Mouse (Mus musculus): Measurements from ENCODE around the gene Ddx49.

Ddx49 gene

GRCm38 (mm10) chr8:70316511-70317504, 14.5 kb upstream of the Ddx49 start:
- no peak for DNase-seq (ENCODE audit: extremely low read depth, low read depth)

DNA sequence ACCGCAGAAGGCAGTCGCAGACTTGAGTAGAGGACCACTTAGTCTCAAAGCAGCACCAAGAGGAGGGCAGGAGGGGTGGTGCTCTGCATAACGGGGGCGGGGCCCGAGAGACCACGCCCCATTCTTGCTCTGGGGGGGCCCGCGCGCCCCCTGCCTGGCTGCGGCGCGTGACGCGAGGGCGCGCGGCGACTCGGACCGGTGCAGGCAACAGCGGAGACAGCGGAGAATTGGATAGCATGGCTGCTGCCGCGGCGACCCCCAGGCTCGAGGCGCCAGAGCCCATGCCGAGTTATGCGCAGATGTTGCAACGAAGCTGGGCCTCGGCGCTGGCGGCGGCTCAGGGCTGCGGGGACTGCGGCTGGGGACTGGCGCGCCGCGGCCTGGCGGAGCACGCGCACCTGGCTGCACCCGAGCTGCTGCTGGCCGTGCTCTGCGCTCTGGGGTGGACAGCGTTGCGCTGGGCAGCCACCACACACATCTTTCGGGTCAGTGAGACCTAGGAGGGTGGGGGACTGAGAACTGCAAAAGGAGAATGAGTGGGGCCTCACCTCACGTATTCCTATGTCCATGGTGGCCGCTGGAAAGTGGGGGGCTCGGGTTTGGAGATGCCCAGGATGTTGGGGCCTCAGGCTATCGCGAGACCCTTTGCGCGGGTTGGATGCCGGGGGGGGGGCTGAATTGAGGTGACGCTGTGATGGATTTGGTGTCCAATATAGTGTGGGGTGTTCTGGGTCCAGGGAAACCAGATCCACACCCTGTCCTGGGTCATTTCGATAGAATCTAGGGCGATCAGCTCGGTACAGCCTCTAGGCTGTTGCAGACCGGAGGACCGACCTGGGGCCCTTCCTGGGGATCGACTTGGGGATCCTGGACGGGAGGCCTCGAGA, 13.6 kb upstream of the Ddx49 start, which contains the start of gene Cers1:
Cers1 (plus strand) TSS at position 152 of the 887 bp plus-strand sequence.
- no peak for DNase-seq (ENCODE audit: extremely low read depth, low read depth)

DNA sequence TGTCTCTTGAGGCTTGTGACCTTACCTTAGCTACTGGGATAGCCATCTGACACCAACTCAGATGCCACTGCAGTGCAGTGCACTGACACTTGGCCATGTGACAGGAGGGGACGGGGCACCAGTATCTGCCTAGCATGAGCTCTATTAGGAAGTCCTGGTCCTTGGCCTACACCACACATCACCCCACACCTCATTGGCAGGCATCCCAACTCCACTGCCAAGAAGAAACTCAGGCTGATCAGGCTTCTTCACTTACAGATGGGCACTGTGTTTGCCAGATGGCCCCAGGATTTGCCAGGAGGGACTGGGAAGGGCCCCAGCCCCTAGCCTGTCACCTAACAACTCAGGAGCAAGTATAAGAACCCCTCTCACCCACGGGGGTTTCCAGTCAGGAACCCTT, 11.1 kb upstream of the Ddx49 start:
- no peak for DNase-seq (ENCODE audit: extremely low read depth, low read depth)

- no peak for DNase-seq (ENCODE audit: extremely low read depth, low read depth)
These were observed 7.0 kb upstream of the Ddx49 start for GRCm38 (mm10) chr8:70309311-70309710.

- no peak for DNase-seq (ENCODE audit: extremely low read depth, low read depth)
These were observed 612 bp upstream of the Ddx49 start for GRCm38 (mm10) chr8:70302901-70303300.

- no peak for DNase-seq (ENCODE audit: extremely low read depth, low read depth)
These were observed 1.4 kb downstream of the Ddx49 start for GRCm38 (mm10) chr8:70300881-70301280.

DNA sequence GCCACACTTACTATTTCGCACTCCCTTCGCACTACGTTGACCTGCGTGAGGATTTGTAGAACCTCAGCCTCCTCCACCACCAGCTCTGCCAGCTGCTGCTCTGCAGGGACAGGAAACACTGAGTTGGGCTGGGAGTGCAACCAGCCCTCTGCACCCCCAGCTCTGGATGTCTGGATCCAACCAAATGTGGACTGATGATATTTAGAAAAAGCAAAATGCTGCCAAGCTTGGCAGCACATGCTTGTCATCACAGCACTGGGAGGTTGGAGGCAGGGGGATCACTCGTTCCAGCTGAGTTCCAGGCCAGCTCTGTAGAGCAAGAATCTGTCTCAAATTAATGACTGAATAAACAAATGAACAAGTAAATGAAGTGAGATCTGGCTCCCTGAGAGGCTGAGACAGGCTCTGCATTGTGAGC, 8.3 kb downstream of the Ddx49 start:
- DNase-seq (ENCODE audit: extremely low read depth, low read depth), result no peak

GRCm38 (mm10) chr8:70286737-70287136, 15.6 kb downstream of the Ddx49 start:
- no peak for DNase-seq (ENCODE audit: extremely low read depth, low read depth)

- DNase-seq (ENCODE audit: extremely low read depth, low read depth), result no peak
These were observed 17.0 kb downstream of the Ddx49 start for GRCm38 (mm10) chr8:70285304-70285703.

- DNase-seq (ENCODE audit: extremely low read depth, low read depth), result no peak
These were observed 17.9 kb downstream of the Ddx49 start for GRCm38 (mm10) chr8:70284421-70284820.

DNA sequence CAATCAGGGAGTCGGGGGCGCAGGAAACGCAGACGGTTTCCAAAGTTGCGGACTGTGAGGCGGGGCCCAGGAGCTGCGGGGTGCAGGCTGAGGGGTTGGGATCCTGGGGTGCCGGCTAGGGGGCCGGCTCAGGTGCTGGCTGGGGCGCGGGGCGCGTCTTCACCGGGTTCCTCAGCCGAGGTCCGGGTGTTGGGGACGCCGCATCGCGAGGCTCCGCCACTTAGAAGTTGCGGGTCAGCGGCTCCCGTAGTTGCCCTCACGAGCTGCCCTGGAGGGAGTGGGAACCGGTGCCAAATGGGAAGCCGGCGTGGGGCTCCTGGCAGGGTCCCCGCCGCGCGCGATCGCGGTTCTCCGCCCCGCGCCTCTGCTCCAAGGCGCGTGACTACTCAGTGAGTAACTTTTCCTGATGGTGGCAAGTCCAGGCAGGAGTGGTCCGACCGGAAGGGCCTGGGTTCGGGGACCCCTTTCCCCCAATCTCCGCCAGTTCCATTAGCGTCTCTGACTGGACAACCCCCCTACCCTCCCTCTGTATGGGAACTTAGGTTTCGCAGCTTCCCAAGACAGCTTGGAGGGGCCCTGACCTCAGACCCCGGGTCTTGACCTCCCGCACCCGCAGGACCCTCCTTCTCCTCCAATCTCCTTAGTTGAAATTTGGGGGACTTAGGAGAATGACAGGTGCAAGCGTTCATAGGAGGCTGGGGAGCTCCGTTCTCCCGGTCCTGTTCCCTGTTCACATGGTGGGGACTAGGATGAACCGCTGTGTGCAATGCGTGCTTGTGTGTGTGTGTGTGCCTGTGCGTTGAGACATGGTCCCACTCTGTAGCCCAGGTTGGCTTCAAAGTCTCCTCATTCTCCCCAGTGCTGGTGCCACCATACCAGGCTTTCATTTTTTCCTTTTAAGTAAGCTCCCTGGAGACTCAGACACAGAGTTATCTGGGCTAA, 18.9 kb downstream of the Ddx49 start:
- no peak for DNase-seq (ENCODE audit: extremely low read depth, low read depth)

GRCm38 (mm10) chr8:70282603-70283135, 19.6 kb downstream of the Ddx49 start, which contains the start of gene Homer3:
Gene Homer3 (plus strand): TSS chr8:70282827.
- DNase-seq (ENCODE audit: extremely low read depth, low read depth), result peak; percentile 83

DNA sequence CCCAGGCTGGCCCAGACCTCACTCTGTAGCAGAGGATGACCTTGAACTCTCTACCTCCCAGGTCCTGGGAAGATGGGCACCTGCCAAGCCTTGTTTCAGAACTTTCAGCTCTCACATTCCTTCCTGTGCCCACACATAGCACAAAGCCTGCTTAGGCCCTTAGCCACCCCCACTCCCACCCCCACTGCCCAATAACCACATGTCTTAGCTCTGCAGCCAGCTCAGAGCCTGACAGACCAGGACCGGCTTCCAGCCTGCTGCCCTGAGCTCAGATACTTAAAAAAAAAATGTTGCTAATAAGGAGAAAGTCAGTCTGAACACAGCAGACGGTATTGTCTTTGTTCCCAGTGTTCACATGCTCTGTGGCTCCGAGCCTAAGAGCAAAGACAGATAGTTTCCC, 21.3 kb downstream of the Ddx49 start:
- DNase-seq (ENCODE audit: extremely low read depth, low read depth), result no peak

DNA sequence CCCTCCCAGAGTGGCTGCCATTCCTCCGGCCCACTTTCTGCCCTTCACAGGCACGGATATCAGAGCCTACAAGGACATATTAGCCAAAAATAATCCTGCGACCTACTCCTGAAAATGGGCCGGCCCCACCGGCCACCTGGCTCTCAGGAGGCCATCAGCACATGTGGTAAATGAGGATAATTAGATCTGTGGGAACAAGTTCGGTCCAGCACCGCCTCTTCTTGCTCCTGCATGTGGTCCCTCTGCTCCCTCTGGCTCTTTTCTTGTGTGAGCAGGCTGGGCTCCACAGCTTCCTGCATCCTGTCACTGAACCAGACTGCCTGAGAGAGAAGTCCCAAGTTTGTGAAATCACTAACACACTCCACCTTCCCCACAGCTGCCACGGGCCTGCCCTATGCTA, 23.0 kb downstream of the Ddx49 start:
- DNase-seq (ENCODE audit: extremely low read depth, low read depth), result no peak

- DNase-seq (ENCODE audit: extremely low read depth, low read depth), result no peak
These were observed 24.1 kb downstream of the Ddx49 start for GRCm38 (mm10) chr8:70278175-70278574.

GRCm38 (mm10) chr8:70276476-70276875, 25.8 kb downstream of the Ddx49 start:
- peak; percentile 70 for DNase-seq (ENCODE audit: extremely low read depth, low read depth)

DNA sequence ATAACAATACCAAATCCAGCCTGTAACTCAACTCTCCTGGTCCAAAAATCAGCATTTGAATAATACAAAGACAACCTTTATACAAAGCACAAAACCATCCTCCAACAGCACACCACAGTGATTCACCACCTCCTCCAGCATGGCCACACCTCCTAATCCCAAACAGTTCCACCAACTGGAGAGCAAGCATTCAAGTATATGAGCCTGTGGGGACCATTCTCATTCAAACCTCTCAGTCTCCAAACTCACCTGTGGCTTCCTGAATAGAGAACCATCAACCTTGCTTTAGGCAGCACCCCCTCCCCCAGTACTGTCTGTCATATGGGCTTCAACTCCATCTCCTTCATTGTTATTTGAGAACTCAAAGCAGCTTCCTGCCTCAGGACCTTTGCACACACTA, 27.9 kb downstream of the Ddx49 start:
- DNase-seq (ENCODE audit: extremely low read depth, low read depth), result no peak

GRCm38 (mm10) chr8:70272949-70273348, 29.3 kb downstream of the Ddx49 start:
- no peak for DNase-seq (ENCODE audit: extremely low read depth, low read depth)

- no peak for DNase-seq (ENCODE audit: extremely low read depth, low read depth)
These were observed 33.3 kb downstream of the Ddx49 start for GRCm38 (mm10) chr8:70268799-70269565.

DNA sequence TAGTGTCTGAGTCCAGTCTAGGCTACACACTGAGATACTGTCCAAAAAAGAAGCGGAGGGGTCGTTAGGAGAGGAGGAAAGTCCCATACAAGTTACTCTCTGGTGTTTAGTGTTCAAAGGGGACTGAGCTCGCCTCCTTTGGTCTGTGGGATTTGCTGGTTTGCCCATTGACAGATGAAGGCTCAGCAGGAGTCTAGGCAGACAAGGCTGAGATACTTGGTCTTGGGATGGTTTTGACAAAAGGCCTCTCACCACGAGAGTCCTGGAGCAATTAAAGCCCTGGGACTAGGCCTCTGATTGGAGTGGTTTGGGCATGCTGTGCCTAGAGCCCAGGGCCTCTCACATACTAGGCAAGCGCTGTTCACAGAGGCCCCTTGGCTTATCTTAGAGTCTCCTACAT, 34.0 kb downstream of the Ddx49 start:
- DNase-seq (ENCODE audit: extremely low read depth, low read depth), result no peak

Measured in MEL-GATA-1-ER (cell line).